Mouse (Mus musculus): ENCODE measurements around the gene Nos3.
A peak's percentile ranks its signal among the peaks of the same experiment; 100 is the strongest.

The Nos3 gene

DNA sequence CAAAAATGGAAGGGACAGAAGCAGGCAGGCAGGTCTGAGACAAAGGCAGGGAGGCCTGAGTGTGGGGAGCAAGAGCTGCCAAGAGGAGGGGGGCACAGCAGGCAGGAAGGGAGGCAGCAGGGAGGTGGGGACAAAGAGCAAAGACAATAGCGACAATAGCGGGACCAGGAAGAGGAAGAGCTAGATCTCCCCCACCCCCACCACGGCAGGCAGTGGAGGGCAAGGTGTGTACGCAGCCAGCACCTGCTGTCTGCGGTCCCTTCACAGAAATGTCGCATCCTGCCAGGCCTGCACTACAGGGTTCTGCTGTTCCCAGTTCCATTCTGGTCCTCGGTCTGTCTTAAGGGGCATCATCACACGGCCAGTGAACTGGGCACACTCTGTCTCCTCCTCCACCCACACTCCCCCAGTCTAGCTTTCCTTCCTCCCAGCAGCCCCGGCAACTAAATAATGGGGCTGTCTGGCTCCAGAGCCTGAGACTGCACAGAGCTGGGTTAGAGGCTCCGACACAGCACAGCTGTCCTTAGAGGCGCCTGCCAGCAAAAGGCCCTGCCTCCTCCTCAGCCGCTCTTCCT lies 20.0 kb upstream of the Nos3 start:
- no peak for DNase-seq (ENCODE audit: extremely low read depth, low read depth, low spot score)

DNA sequence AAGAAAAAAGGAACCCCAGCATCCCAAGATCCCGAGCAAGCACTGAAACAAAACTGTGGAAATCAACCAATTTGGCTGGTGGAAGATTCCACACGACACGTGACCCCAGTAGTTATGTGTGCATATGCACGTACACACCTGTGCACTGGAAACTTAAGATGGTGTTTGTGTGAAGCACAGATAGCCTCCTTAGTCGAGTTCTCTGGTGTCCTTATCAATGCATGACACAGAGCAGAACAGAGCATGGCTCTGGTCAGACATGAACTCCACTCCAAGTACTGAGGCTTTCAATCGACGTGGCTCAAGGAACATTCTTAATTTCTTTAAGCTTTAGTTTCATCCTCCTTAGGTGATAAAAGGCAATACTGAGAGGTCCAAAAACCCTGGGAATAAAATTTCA lies 18.3 kb upstream of the Nos3 start:
- DNase-seq (ENCODE audit: extremely low read depth, low read depth, low spot score): no peak

DNA sequence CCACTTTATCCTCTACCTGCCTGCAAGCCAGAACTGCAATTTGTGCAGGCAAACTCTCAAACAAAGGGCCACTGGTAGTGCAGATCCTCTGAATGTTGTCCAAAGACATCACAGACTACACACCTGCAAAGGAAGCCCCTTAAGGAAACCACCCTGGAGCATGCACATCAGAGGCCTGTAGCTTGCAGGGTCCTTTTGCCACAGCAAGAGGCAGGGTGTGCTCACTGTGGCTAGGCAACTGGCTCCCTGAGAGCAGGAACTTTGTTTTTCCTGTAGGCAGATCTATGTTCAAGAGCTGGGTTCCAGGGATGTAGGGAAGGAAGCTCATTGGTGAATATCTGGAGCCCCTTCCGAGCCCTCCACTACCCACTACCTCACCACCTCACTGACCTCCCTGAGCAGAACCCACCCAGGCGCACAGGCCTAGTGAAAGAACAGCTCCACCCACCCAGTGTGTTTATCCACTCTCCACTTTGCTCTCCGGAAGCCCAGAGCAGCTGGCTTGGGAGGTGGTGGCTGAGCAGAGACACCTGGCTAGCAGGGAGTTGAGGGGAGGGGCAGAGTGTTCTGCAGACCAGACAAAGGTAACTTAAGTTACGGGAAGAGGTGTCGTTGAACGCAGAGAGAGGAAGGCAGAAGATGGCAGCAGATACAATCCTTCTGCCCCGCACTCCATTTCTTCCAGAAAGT lies 17.3 kb upstream of the Nos3 start:
- no peak for DNase-seq (ENCODE audit: extremely low read depth, low read depth, low spot score)

DNA sequence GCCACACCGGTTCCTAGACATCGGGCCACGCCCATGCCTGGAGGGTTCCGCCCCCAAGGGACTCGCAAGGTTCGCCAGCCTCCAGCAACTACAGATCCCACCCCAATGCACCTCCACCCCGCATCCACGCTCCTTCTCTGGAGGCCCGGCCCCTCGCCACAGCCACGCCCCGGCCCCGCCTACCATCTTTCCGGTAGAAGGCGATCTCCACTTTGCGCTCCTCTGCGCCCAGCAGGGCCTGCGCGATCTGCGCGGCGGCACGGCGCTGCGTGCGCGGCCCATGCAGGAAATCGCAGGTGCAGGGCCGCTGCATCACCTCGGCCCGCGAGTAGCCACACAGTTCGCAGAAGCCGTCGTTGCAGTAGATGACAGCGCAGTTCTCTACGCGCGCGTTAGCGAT lies 16.5 kb upstream of the Nos3 start:
- no peak for DNase-seq (ENCODE audit: extremely low read depth, low read depth, low spot score)

DNA sequence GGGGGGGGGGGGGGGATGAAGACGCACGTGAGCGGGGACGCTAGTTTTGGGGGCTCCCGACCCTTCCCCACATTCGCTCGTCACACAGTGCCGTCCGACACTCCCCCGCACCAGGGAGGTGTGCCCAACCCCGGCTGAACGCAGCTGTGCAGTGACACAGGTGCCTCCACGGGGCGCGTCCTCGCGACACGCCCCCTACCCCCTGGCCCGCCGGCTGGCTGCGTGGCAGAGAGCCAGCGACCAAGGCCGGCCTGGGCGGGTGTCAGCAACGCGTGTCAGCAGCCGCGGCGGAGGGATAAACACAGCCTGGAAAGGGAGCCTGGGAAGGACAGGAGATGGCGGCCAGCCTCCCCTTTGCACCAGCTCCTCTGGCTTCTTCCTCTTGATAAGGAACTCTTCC lies 16.1 kb upstream of the Nos3 start:
- DNase-seq (ENCODE audit: extremely low read depth, low read depth, low spot score): no peak

DNA sequence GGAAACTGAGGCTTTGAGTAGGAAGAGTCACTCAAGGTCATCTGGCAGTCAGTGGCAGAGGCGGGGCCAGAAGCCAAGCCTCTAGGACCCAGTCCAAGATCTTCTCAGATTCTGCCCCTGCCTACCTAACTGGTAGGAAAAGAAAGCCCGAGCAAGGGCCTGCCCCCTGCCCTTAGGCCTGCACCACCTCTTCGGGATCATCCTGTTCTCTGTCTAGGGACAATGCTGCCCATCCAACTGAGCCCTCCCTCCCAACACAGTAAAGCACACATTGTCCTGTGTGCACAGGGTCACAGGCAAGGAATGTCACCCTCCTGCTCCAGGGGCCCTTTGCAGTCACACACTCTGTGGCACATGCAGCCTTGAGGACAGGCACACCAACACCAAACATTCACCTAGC lies 14.5 kb upstream of the Nos3 start:
- DNase-seq (ENCODE audit: extremely low read depth, low read depth, low spot score): no peak

DNA sequence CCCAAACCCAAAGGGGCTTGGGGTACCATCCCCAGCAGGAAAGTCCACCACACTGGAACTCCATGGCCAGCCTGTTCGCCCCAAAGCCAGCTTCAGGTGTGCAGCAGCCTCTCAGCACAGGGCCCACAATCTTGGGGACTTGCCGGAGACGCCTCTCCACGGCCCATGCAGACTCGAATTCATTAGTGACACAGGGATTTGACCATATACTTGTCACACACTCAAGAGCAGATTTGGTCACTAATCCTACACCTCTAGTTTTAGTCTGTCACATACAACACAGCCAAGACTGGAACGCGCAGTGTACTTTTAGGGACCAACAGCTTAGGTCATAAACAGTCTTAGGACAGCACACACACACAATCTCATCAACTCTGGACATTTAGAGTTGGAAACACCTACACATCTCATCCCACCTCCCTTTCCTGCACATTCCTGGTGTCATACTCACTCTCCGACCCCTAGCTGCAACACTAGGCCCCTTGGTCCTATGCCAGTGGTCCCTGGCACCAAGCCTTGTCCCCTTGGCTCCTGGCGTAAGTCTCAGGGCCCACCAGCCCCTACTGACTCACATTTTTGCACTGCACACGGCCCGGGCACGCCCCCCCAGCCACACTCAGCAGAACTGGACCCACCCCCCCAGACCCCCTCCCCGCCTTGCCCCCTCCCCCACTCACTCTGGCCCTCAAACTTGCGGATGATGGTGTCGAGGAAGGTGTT lies 13.9 kb upstream of the Nos3 start:
- DNase-seq (ENCODE audit: extremely low read depth, low read depth, low spot score): no peak

DNA sequence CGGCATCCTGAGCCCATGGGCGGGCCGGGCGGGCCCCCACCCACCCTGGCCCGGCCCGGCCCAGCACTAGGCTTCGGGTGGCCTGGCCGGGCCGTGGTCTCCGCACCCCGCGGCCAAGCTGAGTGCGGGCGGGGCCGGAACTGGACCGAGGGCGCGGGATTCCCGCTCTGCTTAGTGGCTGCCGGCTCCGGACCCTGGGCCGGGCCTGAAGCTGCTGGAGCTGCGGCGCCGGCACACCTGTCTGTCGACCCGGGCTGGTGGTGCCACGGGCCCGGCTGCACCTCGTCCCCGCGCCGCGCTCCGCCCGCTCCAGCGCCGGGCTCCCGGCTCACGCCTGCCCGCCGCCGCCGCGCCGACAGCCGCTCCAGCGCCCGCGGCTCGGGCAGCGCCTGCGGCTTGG lies 13.3 kb upstream of the Nos3 start, which contains the start of gene Kcnh2:
Kcnh2 (minus strand) TSS at position 327 of the 400 bp plus-strand sequence.
- DNase-seq (ENCODE audit: extremely low read depth, low read depth, low spot score): no peak

DNA sequence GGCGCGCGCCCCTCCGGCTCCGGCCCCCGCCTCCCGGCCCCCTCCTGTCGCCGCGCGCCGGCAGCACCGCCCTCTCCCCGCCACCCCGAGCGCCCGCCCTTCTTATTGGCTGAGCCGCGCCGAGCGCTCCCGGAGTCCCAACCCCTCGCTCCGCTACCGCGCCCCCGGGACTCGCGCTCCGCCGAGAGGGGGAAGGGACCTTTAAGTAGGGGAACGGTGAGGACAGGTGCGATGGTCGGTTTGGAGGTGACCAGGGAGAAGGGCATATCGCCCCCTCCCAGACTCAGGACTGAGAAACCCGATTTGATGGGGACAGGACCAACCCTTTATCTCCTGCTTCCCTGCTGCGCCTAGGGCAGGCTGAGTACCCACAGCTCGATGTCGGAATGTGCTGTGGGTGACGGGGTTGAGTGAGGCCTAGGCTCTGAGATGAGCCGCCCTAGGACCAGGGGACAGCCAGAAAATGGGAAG lies 12.9 kb upstream of the Nos3 start:
- DNase-seq (ENCODE audit: extremely low read depth, low read depth, low spot score): no peak

DNA sequence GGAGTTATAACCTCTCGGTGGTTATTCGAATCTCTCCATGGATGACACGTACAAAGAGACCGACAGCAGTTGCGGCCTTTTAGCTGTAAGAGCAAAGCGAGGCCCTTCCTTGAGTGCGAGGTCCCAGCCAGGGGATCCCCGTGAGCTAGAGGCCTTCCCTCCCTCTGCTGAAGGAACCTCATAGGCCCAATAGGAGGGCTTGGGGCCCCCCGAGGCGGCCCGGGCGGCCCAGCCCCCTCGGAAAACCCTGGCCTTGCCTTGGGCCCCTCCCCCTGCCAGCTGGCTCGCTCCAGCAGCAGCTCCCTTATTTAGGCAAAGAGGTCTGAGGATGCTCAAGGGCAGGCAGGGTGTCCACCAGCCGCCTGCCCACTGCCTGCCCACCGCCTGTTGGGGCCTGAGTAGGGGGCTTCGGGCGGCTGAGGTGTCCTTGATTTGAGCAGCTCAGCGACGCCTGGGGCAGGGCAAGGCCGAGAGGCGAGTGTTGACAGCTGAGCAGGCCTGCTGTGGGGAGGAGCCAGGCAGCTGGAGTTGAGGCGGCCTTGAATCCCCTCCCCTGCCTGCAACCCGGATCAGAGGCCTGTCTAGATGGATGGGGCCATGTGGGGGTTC lies 12.3 kb upstream of the Nos3 start:
- no peak for DNase-seq (ENCODE audit: extremely low read depth, low read depth, low spot score)

DNA sequence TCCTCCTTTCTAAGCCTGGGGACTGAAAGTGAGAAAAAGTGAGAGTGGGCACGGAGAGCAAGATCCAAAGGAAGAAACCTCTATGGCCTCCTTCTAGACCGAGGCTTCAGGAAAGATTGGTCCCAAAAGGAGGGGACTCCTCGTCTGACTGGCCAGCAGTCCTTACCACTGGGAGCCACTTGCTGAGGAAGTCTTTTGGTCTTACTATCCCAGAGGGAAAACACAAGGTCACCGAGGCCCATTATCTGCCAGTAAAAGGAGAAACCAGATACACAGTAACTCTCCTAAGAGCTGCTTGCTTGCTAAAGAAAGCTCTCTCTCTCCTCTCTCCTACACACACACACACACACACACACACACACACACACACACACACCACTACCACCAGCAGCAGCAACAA lies 11.3 kb upstream of the Nos3 start:
- DNase-seq (ENCODE audit: extremely low read depth, low read depth, low spot score): no peak

DNA sequence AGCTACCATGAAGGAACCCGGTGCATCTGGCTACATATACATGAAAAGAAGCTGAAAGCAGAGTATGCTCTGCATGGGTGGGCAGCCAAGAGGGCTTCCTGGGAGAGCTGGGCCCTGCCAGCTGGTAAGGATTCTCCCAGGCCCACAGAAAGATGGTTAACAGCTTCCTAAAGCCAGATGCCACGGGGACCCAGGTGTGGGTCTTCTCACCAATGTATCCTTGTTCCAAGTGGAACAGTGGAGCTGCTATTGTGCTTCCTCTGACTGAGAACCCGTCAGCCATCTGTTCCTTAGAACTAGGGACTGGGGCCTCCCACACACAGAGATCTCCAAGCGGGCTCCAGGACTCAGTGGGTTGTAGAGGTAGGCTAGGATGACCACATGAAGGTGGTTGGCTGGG lies 7.8 kb upstream of the Nos3 start:
- no peak for DNase-seq (ENCODE audit: extremely low read depth, low read depth, low spot score)

DNA sequence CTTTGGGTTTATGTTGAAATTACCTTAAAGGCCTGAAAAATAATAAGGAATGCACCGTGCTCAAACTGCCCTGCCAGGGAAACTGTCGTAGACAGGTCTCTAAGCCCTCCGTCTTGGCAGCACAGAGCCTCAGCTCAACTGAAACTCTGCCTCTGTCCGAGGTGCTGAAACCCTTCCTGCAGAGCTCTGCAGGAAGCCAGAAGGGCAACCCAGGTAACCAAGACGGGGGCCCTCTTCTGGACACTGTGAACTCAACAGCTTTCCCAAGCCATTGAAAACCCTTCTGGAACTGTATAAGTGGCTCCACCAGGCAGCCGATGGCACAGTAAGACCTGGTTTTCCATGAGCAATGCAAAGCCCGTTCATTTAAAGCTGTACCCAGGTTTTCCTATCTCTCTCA lies 7.1 kb upstream of the Nos3 start:
- peak; percentile 16 for DNase-seq (ENCODE audit: extremely low read depth, low read depth, low spot score)

DNA sequence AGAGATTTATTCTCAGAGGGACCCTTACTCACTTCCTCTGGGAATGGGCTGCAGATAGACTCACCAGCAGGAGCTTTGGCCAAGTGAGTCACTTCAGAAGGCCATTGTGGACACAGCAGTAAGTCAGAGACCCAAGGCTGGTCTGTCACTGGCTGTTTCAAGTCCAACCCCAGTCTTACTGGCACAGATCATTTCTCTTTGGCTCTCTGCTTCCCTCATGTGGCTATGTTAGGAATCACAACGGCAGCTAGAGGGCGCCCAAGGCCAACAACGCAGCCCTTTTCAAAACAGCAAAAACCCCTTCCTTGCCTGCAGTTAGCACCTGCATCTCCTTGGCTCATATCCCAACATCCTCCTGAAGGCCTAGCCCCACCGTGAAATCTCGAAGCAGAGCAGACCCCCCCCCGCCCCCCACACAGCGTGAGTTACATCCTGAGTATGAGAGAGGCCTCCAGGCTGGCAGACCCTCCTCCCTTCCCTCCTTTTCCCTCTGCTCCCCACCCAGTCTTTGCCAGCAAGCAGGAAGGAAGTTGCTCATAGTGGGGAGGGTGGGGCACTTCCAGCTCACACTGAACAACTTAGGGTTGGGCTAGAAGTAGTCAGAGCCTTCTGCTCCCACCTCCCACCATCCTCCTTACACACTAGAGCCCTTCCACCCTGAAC lies 3.7 kb upstream of the Nos3 start:
- no peak for DNase-seq (ENCODE audit: extremely low read depth, low read depth, low spot score)

DNA sequence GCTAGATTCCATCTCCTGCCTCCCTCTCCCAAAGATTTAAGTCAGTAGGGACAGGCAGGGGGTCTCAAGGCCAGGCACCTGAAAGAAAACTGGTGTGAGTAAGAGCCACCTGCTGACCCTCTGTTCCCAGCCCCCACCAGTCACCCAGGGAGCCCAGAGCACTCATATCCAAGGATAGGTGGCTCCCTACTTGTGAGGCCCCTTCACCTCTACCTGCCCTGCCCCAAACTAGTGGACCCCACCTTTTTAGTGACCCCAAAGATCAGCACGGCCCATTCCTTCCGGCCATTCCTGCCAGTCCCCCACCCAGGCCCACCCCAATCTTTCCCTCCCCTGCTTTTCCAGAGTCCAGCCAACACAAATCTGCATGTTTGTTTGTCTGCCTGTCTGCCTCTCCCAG lies 1.1 kb upstream of the Nos3 start:
- no peak for DNase-seq (ENCODE audit: extremely low read depth, low read depth, low spot score)

DNA sequence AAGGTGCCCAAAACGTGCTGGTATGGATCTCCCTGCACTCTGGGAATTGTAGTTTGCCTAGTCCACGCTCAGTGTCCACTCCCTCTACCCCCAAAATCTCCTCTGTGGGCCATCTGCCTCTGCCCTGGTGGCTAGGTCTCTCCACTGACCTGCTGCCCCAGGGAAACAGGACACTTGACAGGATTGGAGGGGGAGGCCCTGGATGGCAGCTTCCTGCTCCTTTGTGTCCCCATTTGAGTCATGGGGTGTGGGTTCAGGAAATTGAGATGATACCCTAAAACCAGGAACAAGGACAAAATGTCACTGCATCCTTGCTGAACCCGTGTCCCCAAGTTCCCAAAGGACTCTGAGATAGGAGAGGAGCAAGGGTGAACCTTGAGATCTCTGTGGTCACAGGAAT lies 549 bp upstream of the Nos3 start:
- DNase-seq (ENCODE audit: extremely low read depth, low read depth, low spot score): no peak

DNA sequence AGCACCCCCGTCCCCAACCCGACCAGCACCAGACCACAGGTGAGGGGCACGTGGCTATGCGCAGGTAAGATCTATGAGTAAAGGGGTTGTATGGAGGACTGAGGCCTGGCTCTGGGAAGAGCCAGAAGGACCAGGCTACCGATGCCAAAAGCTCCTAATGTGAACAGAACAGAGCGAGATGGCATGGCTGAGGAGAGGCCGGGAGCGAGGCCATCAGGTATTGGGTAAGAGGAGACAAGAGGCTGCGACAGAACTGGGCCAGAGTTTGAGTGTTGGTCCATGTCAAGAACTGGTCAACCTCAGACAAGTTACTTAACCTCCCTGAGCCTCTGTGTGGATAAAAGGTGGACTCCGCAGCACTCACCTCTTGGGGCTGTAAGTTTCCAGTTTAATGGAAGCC lies 353 bp downstream of the Nos3 start:
- DNase-seq (ENCODE audit: extremely low read depth, low read depth, low spot score): no peak

DNA sequence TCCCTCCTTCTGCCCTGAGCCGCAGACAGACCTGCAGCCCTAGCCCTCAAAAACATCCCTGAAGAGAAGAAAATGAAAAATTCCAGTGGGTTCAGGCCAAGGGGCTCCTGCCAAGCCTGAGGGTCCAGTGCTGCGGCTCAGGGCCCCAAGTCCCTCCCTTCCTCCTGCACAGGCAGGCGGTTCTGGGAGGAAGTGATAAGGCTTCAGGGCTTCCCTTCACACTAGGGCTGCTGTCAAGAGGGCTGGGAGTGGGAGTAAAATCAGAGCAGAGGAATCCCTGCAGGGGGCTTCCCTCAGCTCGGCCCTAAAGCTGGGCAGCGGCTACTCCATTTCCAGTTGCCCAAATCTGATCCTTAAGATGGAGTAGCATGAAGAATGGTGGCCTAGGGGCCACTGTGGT lies 918 bp downstream of the Nos3 start:
- no peak for DNase-seq (ENCODE audit: extremely low read depth, low read depth, low spot score)

DNA sequence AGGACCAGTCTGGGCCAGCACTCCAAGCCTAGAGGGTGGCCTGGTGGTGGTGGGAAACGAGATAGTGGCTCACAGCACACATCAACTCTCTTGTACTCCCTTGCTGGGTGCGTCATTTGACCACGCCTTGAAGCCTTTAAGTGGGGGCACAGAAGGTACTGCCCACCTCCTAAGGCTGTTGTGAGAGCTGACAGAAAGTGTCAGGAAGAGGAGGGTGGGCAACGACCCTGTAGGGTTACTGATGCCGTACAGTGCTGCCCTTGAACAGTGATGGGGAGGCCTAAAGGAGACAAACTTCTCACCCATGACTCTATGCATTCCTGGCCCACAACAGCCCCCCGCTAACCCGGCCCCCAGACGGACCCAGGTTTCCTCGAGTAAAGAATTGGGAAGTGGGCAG lies 1.8 kb downstream of the Nos3 start:
- DNase-seq (ENCODE audit: extremely low read depth, low read depth, low spot score): no peak

DNA sequence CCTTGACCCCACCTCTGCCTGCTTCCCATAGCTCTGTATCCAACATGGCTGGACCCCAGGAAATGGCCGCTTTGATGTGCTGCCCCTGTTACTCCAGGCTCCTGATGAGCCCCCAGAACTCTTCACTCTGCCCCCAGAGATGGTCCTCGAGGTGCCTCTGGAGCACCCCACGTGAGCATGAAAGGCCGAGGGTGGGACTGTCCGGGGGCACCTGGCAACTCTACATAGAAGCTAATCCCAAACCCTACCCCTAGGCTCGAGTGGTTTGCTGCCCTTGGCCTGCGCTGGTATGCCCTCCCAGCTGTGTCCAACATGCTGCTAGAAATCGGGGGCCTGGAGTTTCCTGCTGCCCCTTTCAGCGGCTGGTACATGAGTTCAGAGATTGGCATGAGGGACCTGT lies 5.2 kb downstream of the Nos3 start:
- no peak for DNase-seq (ENCODE audit: extremely low read depth, low read depth, low spot score)

DNA sequence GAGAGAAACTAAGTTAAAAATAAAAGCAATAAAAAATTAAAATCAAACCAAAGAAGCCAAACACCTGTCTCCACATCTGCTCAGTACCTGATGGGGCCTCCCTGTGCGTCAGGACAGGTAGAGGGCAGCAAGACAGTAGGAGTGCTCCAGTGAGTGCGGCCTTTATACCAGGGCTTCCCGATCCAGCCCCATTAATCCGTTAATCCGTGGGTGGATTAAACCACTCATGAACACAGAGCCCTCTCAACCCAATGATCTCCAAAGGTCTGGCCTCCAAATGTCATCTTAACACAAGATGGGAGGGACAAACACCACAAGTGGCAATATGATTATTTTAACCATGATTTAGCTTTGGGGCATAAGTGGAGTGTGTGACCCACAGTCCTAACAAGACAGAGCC lies 9.2 kb downstream of the Nos3 start:
- no peak for DNase-seq (ENCODE audit: extremely low read depth, low read depth, low spot score)
